Mouse (Mus musculus): ENCODE measurements around the gene Sipa1. TPM values are rescaled to one million over a fixed set of nuclear protein-coding genes. Genes with fewer than 3 reads are reported as not detected.
A peak's percentile ranks its signal among the peaks of the same experiment; 100 is the strongest.

Gene Sipa1
- total RNA-seq, 2 experiments from 2014 or later: 16.5 to 17.5 TPM

- no peak for DNase-seq (ENCODE audit: low spot score in 2 of 2)
- no peak overlapping the region for H3K27ac ChIP-seq
- no peak overlapping the region for H3K4me3 ChIP-seq
- no peak for TF ChIP-seq CTCF (conservative IDR thresholded peaks at IDR 0.05)
Measured at GRCm38 (mm10) chr19:5629907-5630306, 33.6 kb downstream of the Sipa1 start.

GRCm38 (mm10) chr19:5625311-5625710, 38.2 kb downstream of the Sipa1 start:
- Histone ChIP-seq H3K27ac (no peak overlapping the region), H3K4me3 (no peak overlapping the region)
- no peak for DNase-seq (ENCODE audit: low spot score in 2 of 2)
- no peak for TF ChIP-seq CTCF (conservative IDR thresholded peaks at IDR 0.05)

GRCm38 (mm10) chr19:5621884-5622283, 41.6 kb downstream of the Sipa1 start:
- TF ChIP-seq CTCF (conservative IDR thresholded peaks at IDR 0.05): no peak
- no peak for DNase-seq (ENCODE audit: low spot score in 2 of 2)
- Histone ChIP-seq H3K4me3 (no peak overlapping the region), H3K27ac (no peak overlapping the region)

GRCm38 (mm10) chr19:5620007-5620406, 43.5 kb downstream of the Sipa1 start:
- no peak for DNase-seq (ENCODE audit: low spot score in 2 of 2)
- no peak for TF ChIP-seq CTCF (conservative IDR thresholded peaks at IDR 0.05)
- Histone ChIP-seq H3K27ac (no peak overlapping the region), H3K4me3 (no peak overlapping the region)

- Histone ChIP-seq H3K27ac (no peak overlapping the region), H3K4me3 (no peak overlapping the region)
- no peak for DNase-seq (ENCODE audit: low spot score in 2 of 2)
- no peak for TF ChIP-seq CTCF (conservative IDR thresholded peaks at IDR 0.05)
Measured at GRCm38 (mm10) chr19:5614953-5615352, 48.6 kb downstream of the Sipa1 start.

- Histone ChIP-seq H3K27ac (no peak overlapping the region), H3K4me3 (no peak overlapping the region)
- DNase-seq (ENCODE audit: low spot score in 2 of 2): no peak
- TF ChIP-seq CTCF (conservative IDR thresholded peaks at IDR 0.05): no peak
Measured at GRCm38 (mm10) chr19:5612762-5613411, 50.6 kb downstream of the Sipa1 start.

GRCm38 (mm10) chr19:5611973-5612372, 51.5 kb downstream of the Sipa1 start:
- no peak for DNase-seq (ENCODE audit: low spot score in 2 of 2)
- Histone ChIP-seq H3K4me3 (no peak overlapping the region), H3K27ac (no peak overlapping the region)
- 0 out of 2 replicates have a peak, but pooled peaks have one; percentile 5 for TF ChIP-seq CTCF (conservative IDR thresholded peaks at IDR 0.05)

- peak; percentile 34; the same call in 1 of the 2 replicates for TF ChIP-seq CTCF (conservative IDR thresholded peaks at IDR 0.05)
Measured at GRCm38 (mm10) chr19:5609547-5610404, 53.7 kb downstream of the Sipa1 start, which contains the start of gene Kat5. Gene Kat5 (minus strand): TSS chr19:5610237.

GRCm38 (mm10) chr19:5609171-5609546, 54.3 kb downstream of the Sipa1 start:
- DNase-seq (ENCODE audit: low spot score in 2 of 2): no peak
- peak overlapping the region; percentile 100 for H3K27ac ChIP-seq
- peak overlapping the region; percentile 72 for H3K4me3 ChIP-seq
- no peak for TF ChIP-seq CTCF (conservative IDR thresholded peaks at IDR 0.05)

More at GRCm38 (mm10) chr19:5609547-5610404, 53.7 kb downstream of the Sipa1 start, which contains the start of gene Kat5:
- peak within 1 kb of the TSS; percentile 72 for H3K4me3 ChIP-seq
- peak; percentile 89 to 90 for DNase-seq (ENCODE audit: low spot score in 2 of 2)
- H3K27ac ChIP-seq: peak within 1 kb of the TSS; percentile 100

GRCm38 (mm10) chr19:5608707-5609106, 54.8 kb downstream of the Sipa1 start:
- peak overlapping the region; percentile 72 for H3K4me3 ChIP-seq
- peak overlapping the region; percentile 100 for H3K27ac ChIP-seq

GRCm38 (mm10) chr19:5607705-5608410, 55.6 kb downstream of the Sipa1 start:
- DNase-seq (ENCODE audit: low spot score in 2 of 2): no peak
- H3K4me3 ChIP-seq: no peak overlapping the region
- TF ChIP-seq CTCF (conservative IDR thresholded peaks at IDR 0.05): no peak
- no peak overlapping the region for H3K27ac ChIP-seq

More at GRCm38 (mm10) chr19:5608707-5609106, 54.8 kb downstream of the Sipa1 start:
- no peak for TF ChIP-seq CTCF (conservative IDR thresholded peaks at IDR 0.05)
- DNase-seq (ENCODE audit: low spot score in 2 of 2): no peak

GRCm38 (mm10) chr19:5606196-5606595, 57.3 kb downstream of the Sipa1 start:
- peak; percentile 62 for TF ChIP-seq CTCF (conservative IDR thresholded peaks at IDR 0.05)
- no peak overlapping the region for H3K27ac ChIP-seq
- no peak for DNase-seq (ENCODE audit: low spot score in 2 of 2)
- H3K4me3 ChIP-seq: no peak overlapping the region

GRCm38 (mm10) chr19:5605126-5605525, 58.4 kb downstream of the Sipa1 start:
- no peak overlapping the region for H3K4me3 ChIP-seq
- peak in 1 of 2 experiments; percentile 21 for DNase-seq (ENCODE audit: low spot score in 2 of 2)
- peak overlapping the region; percentile 32; the same call in 1 of the 2 replicates for H3K27ac ChIP-seq
- no peak for TF ChIP-seq CTCF (conservative IDR thresholded peaks at IDR 0.05)
